ENCODE assay signal across 21 mouse cellular contexts in the genomic region with DNA sequence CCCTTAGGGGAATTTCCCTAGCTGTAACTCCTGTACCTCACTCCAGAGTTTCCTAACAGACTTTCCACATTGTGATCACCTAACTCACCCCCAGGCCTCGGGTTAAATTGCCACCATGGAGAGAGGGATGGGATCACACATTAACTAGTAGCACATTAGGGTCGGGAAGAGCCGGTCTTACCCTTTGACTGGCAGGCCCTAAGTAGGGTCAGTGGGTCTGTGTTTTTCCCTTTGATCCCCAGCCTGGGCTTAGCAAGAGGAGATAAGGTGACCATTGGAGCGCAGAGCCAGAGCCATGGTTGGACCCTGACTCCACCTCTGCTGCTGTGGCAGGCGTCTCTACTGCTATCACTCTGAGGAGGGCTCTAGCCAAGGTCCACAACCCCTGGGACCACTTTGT. TPM values are rescaled to one million over a fixed set of nuclear protein-coding genes. Genes with fewer than 3 reads are reported as not detected.
DNase-seq lines count a peak whose midpoint lies in the region; ATAC-seq and TF ChIP-seq lines count a peak whose summit lies in the region.
"Had no signal": no experiment of that assay in that cellular context is flagged by ENCODE, and none has a peak within 500 bp of the region (broad histone marks: within the 10 kb centered on the region; RNA-seq: fewer than 3 reads in every experiment).

No protein-coding gene starts in this region.

- no peaks in the 10 kb centered on the region; the same call in 1 of the 2 replicates for H3K4me1 ChIP-seq in liver, postnatal 0 days (ENCODE audit: insufficient read depth)
- peaks cover 75% of the 10 kb centered on the region for H3K4me1 ChIP-seq in limb, embryonic 13.5 days

- no peak overlapping the region for H3K27ac ChIP-seq in liver, postnatal 0 days (ENCODE audit: low read depth)
- H3K27ac ChIP-seq in limb, embryonic 13.5 days = no peak overlapping the region
- H3K27ac ChIP-seq: embryonic facial prominence, embryonic 13.5 days; gastrocnemius, adult 2 months; neural tube, embryonic 13.5 days had no signal

- no peaks in the 10 kb centered on the region for H3K36me3 ChIP-seq in liver, postnatal 0 days (replicated peaks; ENCODE audit: insufficient read depth, low read length)
- no peaks in the 10 kb centered on the region for H3K36me3 ChIP-seq in limb, embryonic 13.5 days
- H3K36me3 ChIP-seq: hindbrain, embryonic 10.5 days; neural tube, embryonic 13.5 days had no signal

- no peak for ATAC-seq in liver, postnatal 0 days
- ATAC-seq in limb, embryonic 13.5 days (ENCODE audit: low FRiP score, low read depth) = no peak
- no peak for ATAC-seq in CD4-positive, CD25-positive, alpha-beta regulatory T cell, adult 4 months

- 33% methylated on average over 5 of the region's 5 CpGs for WGBS in liver, postnatal 0 days (ENCODE audit: insufficient replicate concordance)
- WGBS in limb, embryonic 13.5 days = 17% methylated on average over 5 of the region's 5 CpGs

- no peak overlapping the region for H3K4me2 ChIP-seq in liver, postnatal 0 days (ENCODE audit: low read depth, low read length)
- H3K4me2 ChIP-seq in limb, embryonic 13.5 days (replicated peaks) = peak overlapping the region; percentile 2; the same call in 1 of the 2 replicates
- H3K4me2 ChIP-seq: embryonic facial prominence, embryonic 13.5 days; neural tube, embryonic 13.5 days had no signal

- no peaks in the 10 kb centered on the region for H3K9me3 ChIP-seq in liver, postnatal 0 days (ENCODE audit: low read length)
- no peaks in the 10 kb centered on the region for H3K9me3 ChIP-seq in limb, embryonic 13.5 days
- H3K9me3 ChIP-seq: embryonic facial prominence, embryonic 13.5 days; hindbrain, embryonic 10.5 days; neural tube, embryonic 13.5 days had no signal

- no peak overlapping the region for H3K9ac ChIP-seq in liver, postnatal 0 days (replicated peaks)
- no peak overlapping the region for H3K9ac ChIP-seq in limb, embryonic 13.5 days
- H3K9ac ChIP-seq: embryonic facial prominence, embryonic 13.5 days; neural tube, embryonic 13.5 days had no signal

- no peak for TF ChIP-seq EP300 in liver, postnatal 0 days (IDR thresholded peaks at IDR 0.05; ENCODE audit: low read depth)

- no peak for TF ChIP-seq CTCF in liver, postnatal 0 days (IDR thresholded peaks at IDR 0.05; ENCODE audit: low read depth)

- no peak overlapping the region for H3K4me3 ChIP-seq in liver, postnatal 0 days (ENCODE audit: low read depth, low read length)
- H3K4me3 ChIP-seq in limb, embryonic 13.5 days = no peak overlapping the region
- H3K4me3 ChIP-seq: embryonic facial prominence, embryonic 13.5 days; gastrocnemius, adult 2 months; hindbrain, embryonic 10.5 days; neural tube, embryonic 13.5 days had no signal

- peaks cover 50% of the 10 kb centered on the region for H3K27me3 ChIP-seq in liver, postnatal 0 days (ENCODE audit: insufficient read depth, low read length)
- peaks cover 31% of the 10 kb centered on the region for H3K27me3 ChIP-seq in limb, embryonic 13.5 days

- peak; percentile 31 for DNase-seq in liver
- no peak for DNase-seq in liver, postnatal 0 days
- DNase-seq in kidney, postnatal 10 days = peak; percentile 69
- peak; percentile 82 for DNase-seq in yolk sac, embryonic 10.5 days (ENCODE audit: low spot score)
- DNase-seq in B cell, adult 2 months = no peak
- no peak for DNase-seq in gastrocnemius, postnatal 10 days
- DNase-seq: adrenal gland, postnatal 14 days; cerebellum, adult 18-20 months; gastrocnemius, adult 2 months; heart, adult 11 months; layer of hippocampus, postnatal 36 days; left cerebral cortex, postnatal 4 days; lung, postnatal 10 days had no signal

RNA-seq across cellular contexts. Expression of gene Pth1r, which starts 1.2 kb away (rescaled TPM):
- polyA plus RNA-seq in liver, postnatal 0 days (2015; fragmentation: Nextera tagmentation; extraction: Ambion mirVana) = 5.2 and 5.3 TPM in 2 replicates
- polyA plus RNA-seq in limb, embryonic 13.5 days (2015; fragmentation: Nextera tagmentation; extraction: Ambion mirVana) = 91.1 and 97.7 TPM in 2 replicates
- polyA plus RNA-seq in CD4-positive, CD25-positive, alpha-beta regulatory T cell, adult 4 months (2017; shearing (Covaris generic)) = not detected
- total RNA-seq in gastrocnemius, postnatal 10 days (2021) = 10 to 100 TPM in 1 of 2 experiments, 1 to 10 TPM in 1; 4.1 to 11.8 TPM
- total RNA-seq: monocyte, adult 5-6 weeks had no signal

RNA-seq across cellular contexts. Expression of gene Myl3, which starts 4.1 kb away (rescaled TPM):
- 0.52 and 2.0 TPM in 2 replicates for polyA plus RNA-seq in liver, postnatal 0 days (2015; fragmentation: Nextera tagmentation; extraction: Ambion mirVana)
- polyA plus RNA-seq in limb, embryonic 13.5 days (2015; fragmentation: Nextera tagmentation; extraction: Ambion mirVana) = 3.5 and 4.8 TPM in 2 replicates
- polyA plus RNA-seq in CD4-positive, CD25-positive, alpha-beta regulatory T cell, adult 4 months (2017; shearing (Covaris generic)) = not detected
- 100 to 1,000 TPM; 260 to 321 TPM for total RNA-seq in gastrocnemius, postnatal 10 days (2021)
- total RNA-seq: layer of hippocampus, adult 18-20 months; layer of hippocampus, postnatal 36 days; monocyte, adult 5-6 weeks had no signal
- polyA plus RNA-seq: hindbrain, embryonic 10.5 days had no signal

RNA-seq across cellular contexts. Expression of gene Prss42, which starts 52.2 kb away (rescaled TPM):
- polyA plus RNA-seq in liver, postnatal 0 days (2015; fragmentation: Nextera tagmentation; extraction: Ambion mirVana) = not detected in 2 replicates
- not detected in 2 replicates for polyA plus RNA-seq in limb, embryonic 13.5 days (2015; fragmentation: Nextera tagmentation; extraction: Ambion mirVana)
- not detected for polyA plus RNA-seq in CD4-positive, CD25-positive, alpha-beta regulatory T cell, adult 4 months (2017; shearing (Covaris generic))
- total RNA-seq in gastrocnemius, postnatal 10 days (2021) = not detected
- total RNA-seq: adrenal gland, postnatal 14 days; gastrocnemius, adult 2 months; layer of hippocampus, adult 18-20 months; layer of hippocampus, postnatal 36 days; left cerebral cortex, postnatal 4 days; monocyte, adult 5-6 weeks had no signal
- polyA plus RNA-seq: embryonic facial prominence, embryonic 13.5 days; heart, embryonic 14.5 days; hindbrain, embryonic 10.5 days; neural tube, embryonic 13.5 days had no signal

Comparison
In these comparisons a context has a peak if more than half of its experiments do, and no peak if none do; other contexts are left out.
1. DNase-seq: peak in liver (single experiment), kidney, postnatal 10 days (single experiment) and yolk sac, embryonic 10.5 days (single experiment); none in liver, postnatal 0 days (single experiment), B cell, adult 2 months (0 of 2) and gastrocnemius, postnatal 10 days (single experiment).
2. RNA of gene Pth1r, which starts 1.2 kb away (polyA plus RNA-seq): 91.1 to 97.7 TPM in limb, embryonic 13.5 days; 5.2 to 5.3 TPM in liver, postnatal 0 days and not detected in CD4-positive, CD25-positive, alpha-beta regulatory T cell, adult 4 months; every median in the first group is over 10 times any median in the second.